Mouse (Mus musculus): ENCODE results near the gene Rph3al.
A peak's percentile ranks its signal among the peaks of the same experiment; 100 is the strongest.

The Rph3al gene

GRCm38 (mm10) chr11:75813085-75813484 is 125.1 kb downstream of the Rph3al start:
- DNase-seq (ENCODE audit: low read depth, low spot score): no peak

DNA sequence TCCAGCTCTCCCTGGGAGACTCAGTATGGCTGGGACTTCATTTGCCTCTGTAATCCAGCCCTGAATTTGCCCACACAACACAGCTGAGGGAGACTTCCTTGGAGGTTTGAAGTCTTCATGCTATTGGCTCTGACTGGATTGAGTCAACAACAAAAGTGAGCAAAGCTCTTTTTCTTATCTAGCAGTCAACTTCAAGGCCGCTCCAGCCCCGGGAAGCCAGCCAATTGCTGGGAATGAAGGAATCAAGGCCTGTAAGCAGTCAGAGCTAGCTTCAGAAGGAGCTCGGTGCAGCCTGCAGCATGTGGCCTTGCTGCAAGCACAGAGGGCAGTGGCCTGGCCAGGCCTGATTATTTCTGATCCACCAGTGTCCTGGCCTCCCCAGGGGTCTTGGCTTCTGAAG is 126.3 kb downstream of the Rph3al start:
- no peak for DNase-seq (ENCODE audit: low read depth, low spot score)

DNA sequence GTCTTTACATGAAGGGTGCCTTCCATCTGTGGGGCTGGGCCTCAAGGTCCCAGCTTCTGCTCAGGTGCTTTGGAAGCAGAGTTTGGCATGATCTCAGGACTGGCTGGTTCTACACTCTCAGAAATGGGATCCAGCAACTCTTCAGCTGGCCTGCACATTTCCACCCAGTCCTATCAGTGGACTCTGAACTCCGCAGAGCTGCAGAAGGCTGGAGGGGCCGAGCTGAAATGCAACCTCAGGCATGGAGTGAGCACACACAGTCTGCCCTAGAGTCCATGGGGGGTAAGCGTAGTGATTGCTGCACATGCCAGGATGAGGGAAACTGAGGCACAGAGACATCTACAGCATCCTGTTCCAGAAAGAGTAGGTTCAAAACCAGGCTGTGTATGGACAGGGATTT is 127.7 kb downstream of the Rph3al start:
- DNase-seq (ENCODE audit: low read depth, low spot score): no peak

- no peak for DNase-seq (ENCODE audit: low read depth, low spot score)
Measured at GRCm38 (mm10) chr11:75807486-75807885, 130.7 kb downstream of the Rph3al start.

DNA sequence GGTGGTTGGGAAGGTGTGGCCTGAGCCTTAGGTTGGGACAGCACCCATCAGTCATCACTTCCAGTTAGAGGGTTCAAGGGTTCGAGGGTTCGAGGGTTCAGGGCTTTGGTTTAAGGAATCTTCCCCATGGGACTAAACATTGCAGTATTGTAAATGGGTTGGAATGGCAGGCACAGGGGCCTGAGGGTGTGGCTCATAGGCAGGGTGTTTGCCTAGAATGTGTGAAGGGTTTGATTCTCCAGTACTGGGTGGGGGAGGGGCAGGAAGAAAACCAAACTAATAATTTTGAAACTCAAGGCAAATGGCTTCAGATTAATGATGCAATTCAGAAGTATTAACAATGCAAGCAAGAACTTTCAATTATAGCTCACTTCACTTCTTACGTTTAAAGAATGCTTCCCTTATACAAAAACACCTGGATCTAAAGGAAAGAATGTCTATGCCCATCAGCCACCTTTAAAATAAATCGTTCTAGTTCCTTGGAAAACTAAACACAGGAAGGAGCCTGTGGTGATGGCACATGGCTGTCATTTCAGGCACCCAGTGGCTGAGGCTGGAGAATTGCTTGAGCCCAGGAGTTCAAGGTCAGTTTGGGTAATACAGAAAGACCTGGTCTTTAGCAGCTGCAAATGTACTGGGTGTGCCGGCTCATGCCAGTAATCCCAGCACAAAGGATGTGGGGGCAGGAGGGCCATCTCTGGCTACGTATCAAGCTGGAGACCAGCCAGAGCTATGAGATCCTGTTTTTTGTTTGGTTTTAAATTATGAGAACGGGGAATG is 136.3 kb downstream of the Rph3al start:
- DNase-seq (ENCODE audit: low read depth, low spot score): no peak

- DNase-seq (ENCODE audit: low read depth, low spot score): no peak
Measured at GRCm38 (mm10) chr11:75801369-75801768, 136.9 kb downstream of the Rph3al start.

GRCm38 (mm10) chr11:75796536-75797246 is 141.5 kb downstream of the Rph3al start:
- no peak for DNase-seq (ENCODE audit: low read depth, low spot score)

DNA sequence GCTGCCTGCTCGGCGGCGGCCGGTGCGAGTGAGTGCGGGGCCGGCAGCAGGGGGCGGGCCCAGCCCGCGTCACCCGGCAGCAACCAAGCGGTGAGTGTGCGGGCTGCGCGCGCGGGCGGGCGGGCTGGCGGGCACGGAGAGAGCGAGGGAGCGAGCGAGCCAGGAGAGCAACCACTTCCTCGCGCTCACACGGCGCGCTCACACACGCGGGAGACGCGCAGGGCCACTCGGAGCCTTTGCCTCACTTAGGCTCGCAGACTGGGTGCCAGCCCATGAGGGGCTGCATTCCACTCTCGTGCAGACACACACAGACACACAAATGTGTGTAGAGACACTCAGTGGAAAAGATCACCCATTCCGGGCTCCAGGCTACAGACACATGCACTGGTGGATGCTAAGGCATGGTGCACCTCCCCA is 142.2 kb downstream of the Rph3al start, which contains the start of gene Doc2b:
Gene Doc2b, minus strand, starts transcription at position 21 of the 417 bp plus-strand sequence.
- DNase-seq (ENCODE audit: low read depth, low spot score): peak; percentile 36

DNA sequence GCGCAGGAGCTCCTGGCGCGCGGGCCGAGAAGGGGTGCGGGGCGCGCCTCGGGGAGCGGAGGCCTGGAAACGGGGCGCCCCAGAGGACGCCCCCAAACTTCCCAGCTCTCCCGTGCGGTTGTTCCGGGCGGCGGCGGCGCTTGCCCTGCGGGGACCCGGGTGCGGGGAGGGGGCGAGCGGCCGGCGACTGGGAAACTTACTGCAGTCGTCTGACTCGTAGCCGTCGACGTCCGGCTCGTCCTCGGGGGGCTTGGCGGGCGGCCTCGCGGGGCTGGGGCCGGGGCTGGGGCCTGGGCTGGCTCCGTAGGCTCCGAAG is 142.9 kb downstream of the Rph3al start:
- DNase-seq (ENCODE audit: low read depth, low spot score): no peak

- no peak for DNase-seq (ENCODE audit: low read depth, low spot score)
Measured at GRCm38 (mm10) chr11:75794602-75795320, 143.5 kb downstream of the Rph3al start.

- no peak for DNase-seq (ENCODE audit: low read depth, low spot score)
Measured at GRCm38 (mm10) chr11:75793351-75793750, 144.9 kb downstream of the Rph3al start.

- DNase-seq (ENCODE audit: low read depth, low spot score): no peak
Measured at GRCm38 (mm10) chr11:75792535-75792934, 145.7 kb downstream of the Rph3al start.

- DNase-seq (ENCODE audit: low read depth, low spot score): no peak
Measured at GRCm38 (mm10) chr11:75785897-75786296, 152.3 kb downstream of the Rph3al start.

DNA sequence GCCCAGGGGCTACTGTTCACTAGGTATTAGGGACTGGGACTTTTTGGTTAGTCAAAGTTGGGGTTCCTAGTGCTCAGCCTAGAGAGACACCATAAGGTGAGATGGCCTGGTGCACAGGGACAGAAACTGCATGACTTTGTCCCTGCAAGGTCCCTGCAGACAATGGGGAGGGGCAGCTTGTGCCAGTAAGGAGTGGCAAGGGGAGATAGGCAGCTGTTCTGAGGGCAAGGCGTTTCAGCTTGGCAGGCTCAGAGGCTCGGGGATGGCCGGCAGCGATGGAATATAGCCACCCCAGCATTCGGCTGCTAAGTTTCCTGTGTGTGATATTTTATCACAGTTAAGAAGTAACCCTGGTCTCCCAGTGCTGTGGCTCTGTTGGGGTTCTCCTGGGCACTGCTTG is 154.4 kb downstream of the Rph3al start:
- no peak for DNase-seq (ENCODE audit: low read depth, low spot score)

- peak; percentile 60 for DNase-seq (ENCODE audit: low read depth, low spot score)
Measured at GRCm38 (mm10) chr11:75781919-75782318, 156.3 kb downstream of the Rph3al start.
